Mouse (Mus musculus) limb, embryonic 11.5 days (tissue): ENCODE results near the gene Nkapl. TPM values are rescaled to one million over a fixed set of nuclear protein-coding genes. Genes with fewer than 3 reads are reported as not detected.
A peak's percentile ranks its signal among the peaks of the same experiment; 100 is the strongest.
"Not testable (repeated sequence)": the region's sequence is repeated elsewhere in the genome, so short reads cannot be mapped to it uniquely, and the experiment has no call there.

Experiments used
- ATAC-seq: fragments of 200-750 bp; cut with Nextera tagmentation; 2 replicates; pipeline ENCODE4 v1.8.0; 2017; ENCODE audit warnings: low read depth; ENCODE audit not compliant: insufficient number of reproducible peaks, low FRiP score, low TSS enrichment
- DNase-seq: peaks from one replicate; pipeline ENCODE4 v3.0.0-alpha.2; 2015; ENCODE audit warnings: low spot score
- H3K27ac ChIP-seq: fragments of 300-500 bp; sonication (generic); replicated peaks from 2 replicates; pipeline ENCODE4 v1.5.1; 2014; ENCODE audit warnings: low read depth, mild to moderate bottlenecking, low read length
- H3K27me3 ChIP-seq: fragments of 300-500 bp; sonication (generic); 2 replicates; pipeline ENCODE4 v1.6.1; 2014; ENCODE audit warnings: mild to moderate bottlenecking, low read length, mixed read lengths; ENCODE audit not compliant: control insufficient read depth, insufficient read depth
- H3K36me3 ChIP-seq: fragments of 300-500 bp; sonication (generic); 2 replicates; pipeline ENCODE4 v1.6.1; 2014; ENCODE audit warnings: mild to moderate bottlenecking, low read length, moderate library complexity, mixed read lengths; ENCODE audit not compliant: control insufficient read depth, insufficient read depth
- H3K4me1 ChIP-seq: fragments of 300-500 bp; sonication (generic); 2 replicates; pipeline ENCODE4 v1.6.1; 2014; ENCODE audit warnings: low read length, mixed read lengths; ENCODE audit not compliant: control insufficient read depth, insufficient read depth
- H3K4me2 ChIP-seq: fragments of 300-500 bp; sonication (generic); 2 replicates; pipeline ENCODE4 v1.6.1; 2014; ENCODE audit warnings: low read depth, mild to moderate bottlenecking, moderate library complexity; ENCODE audit not compliant: severe bottlenecking
- H3K4me3 ChIP-seq: fragments of 300-500 bp; sonication (generic); 2 replicates; pipeline ENCODE4 v1.5.1; 2014; ENCODE audit warnings: low read depth, low read length
- H3K9ac ChIP-seq: fragments of 300-500 bp; sonication (generic); 2 replicates; pipeline ENCODE4 v1.6.1; 2014; ENCODE audit warnings: mild to moderate bottlenecking, low read length
- H3K9me3 ChIP-seq: fragments of 300-500 bp; sonication (generic); 2 replicates; pipeline ENCODE4 v1.6.1; 2016; ENCODE audit warnings: low read length; ENCODE audit not compliant: control insufficient read depth
- WGBS: fragments of 180-500 bp; shearing (Covaris S2); extraction: QIAGEN DNeasy Blood & Tissue Kit; methylation state at CpG from one replicate; pipeline ENCODE4 v1.1.7; 2014; 5-methylcytosine and 5-hydroxymethylcytosine counted together
- polyA plus RNA-seq: library from polyadenylated mRNA; unstranded; fragments of >200 nt; fragmentation: Nextera tagmentation; extraction: Ambion mirVana; gene quantifications from 2 replicates; pipeline ENCODE4 v1.2.1, GENCODE M21; 2014

The Nkapl gene
- 2.5 and 2.8 TPM in 2 replicates for polyA plus RNA-seq

- ATAC-seq (peak; percentile 97), DNase-seq (peak; percentile 87)
- H3K27ac ChIP-seq, result no peak within 1 kb of the TSS
- H3K4me3 ChIP-seq, result peak within 1 kb of the TSS; percentile 54
- H3K9ac ChIP-seq, result peak within 1 kb of the TSS; percentile 74
- H3K4me1 ChIP-seq, result no peaks in the 10 kb centered on the region
- no peaks in the 10 kb centered on the region for H3K36me3 ChIP-seq
- no peaks in the 10 kb centered on the region for H3K27me3 ChIP-seq
- H3K9me3 ChIP-seq, result no peaks in the 10 kb centered on the region
- H3K4me2 ChIP-seq, result peak within 1 kb of the TSS; percentile 88
- 1% methylated on average over 54 of the region's 54 CpGs for WGBS
Observed at GRCm38 (mm10) chr13:21468061-21469019, at the start of gene Nkapl. Gene Nkapl, minus strand, starts transcription at chr13:21468509.

DNA sequence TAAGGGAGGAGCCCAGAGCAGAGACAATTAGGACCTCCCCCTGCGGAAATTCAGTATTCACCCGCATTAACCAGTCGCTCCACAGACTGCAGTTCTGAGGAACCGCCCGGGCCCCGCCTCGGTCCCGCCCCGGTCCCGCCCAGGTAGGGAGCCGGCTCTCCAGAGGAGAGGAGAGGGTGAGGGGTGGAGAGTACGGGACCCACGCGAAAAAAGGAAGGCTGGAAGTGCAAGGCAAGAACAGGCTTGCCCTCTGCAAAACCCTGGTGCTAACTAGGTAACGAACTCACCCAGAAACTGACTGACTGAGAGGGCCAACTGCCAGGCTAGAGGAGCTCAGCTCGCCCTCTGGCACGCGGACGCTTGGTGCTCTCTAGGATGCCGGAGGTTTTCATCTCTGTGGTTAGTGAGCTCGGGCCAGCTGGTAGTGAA lies 37.9 kb upstream of the Nkapl start:
- peak overlapping the region; percentile 69 for H3K9ac ChIP-seq
- no peaks in the 10 kb centered on the region for H3K4me1 ChIP-seq
- peak overlapping the region; percentile 51 for H3K4me2 ChIP-seq
- H3K36me3 ChIP-seq, result no peaks in the 10 kb centered on the region
- H3K27ac ChIP-seq, result peak overlapping the region; percentile 65; the same call in 1 of the 2 replicates
- H3K27me3 ChIP-seq, result no peaks in the 10 kb centered on the region
- no peaks in the 10 kb centered on the region for H3K9me3 ChIP-seq
- peak; percentile 90 for DNase-seq
- peak; percentile 98 for ATAC-seq
- whole genome bisulfite sequencing, result 0% methylated on average over 21 of the region's 21 CpGs
- peak overlapping the region; percentile 62 for H3K4me3 ChIP-seq

DNA sequence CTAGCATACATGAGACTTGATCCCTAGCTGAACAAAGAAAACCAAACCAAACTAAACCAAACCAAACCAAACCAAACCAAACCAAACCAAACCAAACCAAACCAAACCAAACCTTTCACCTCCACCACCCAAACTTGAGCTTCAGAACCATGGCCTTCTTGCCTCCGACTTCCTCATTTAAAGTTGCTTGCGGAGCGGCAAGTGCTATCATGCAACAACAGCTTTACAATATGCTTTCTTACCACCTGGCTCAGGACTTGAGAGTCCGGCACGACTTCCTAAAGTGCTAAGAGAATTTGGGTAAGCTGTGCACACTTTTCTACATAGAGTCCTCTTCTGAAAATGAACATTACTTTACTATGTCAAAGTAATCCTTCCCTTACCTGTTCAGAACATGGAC lies 34.0 kb upstream of the Nkapl start:
- 87% methylated on average over 5 of the region's 5 CpGs for WGBS
- Histone ChIP-seq H3K36me3 (no peaks in the 10 kb centered on the region), H3K27ac (no peak overlapping the region), H3K4me2 (no peak overlapping the region), H3K27me3 (no peaks in the 10 kb centered on the region), H3K9ac (no peak overlapping the region), H3K4me1 (no peaks in the 10 kb centered on the region), H3K4me3 (no peak overlapping the region), H3K9me3 (no peaks in the 10 kb centered on the region)
- DNase-seq (no peak), ATAC-seq (no peak)

GRCm38 (mm10) chr13:21501182-21501581 lies 32.9 kb upstream of the Nkapl start, which contains the start of gene Gm11273:
Gene Gm11273, minus strand, starts transcription at chr13:21501418.
- not testable (repeated sequence) for H3K4me3 ChIP-seq, DNase-seq, H3K9me3 ChIP-seq, H3K9ac ChIP-seq, ATAC-seq, H3K27ac ChIP-seq, H3K4me1 ChIP-seq, H3K36me3 ChIP-seq, H3K4me2 ChIP-seq, H3K27me3 ChIP-seq
- WGBS, result 94% methylated on average over 17 of the region's 17 CpGs

- no peak for ATAC-seq
- H3K4me1 ChIP-seq, result no peaks in the 10 kb centered on the region
- H3K9ac ChIP-seq, result no peak within 1 kb of the TSS
- H3K4me3 ChIP-seq, result no peak within 1 kb of the TSS
- H3K27me3 ChIP-seq, result no peaks in the 10 kb centered on the region
- DNase-seq, result no peak
- 94% methylated on average over 21 of the region's 21 CpGs for WGBS
- H3K9me3 ChIP-seq, result no peaks in the 10 kb centered on the region
- H3K27ac ChIP-seq, result no peak within 1 kb of the TSS
- no peaks in the 10 kb centered on the region for H3K36me3 ChIP-seq
- no peak within 1 kb of the TSS for H3K4me2 ChIP-seq
Observed at GRCm38 (mm10) chr13:21495080-21495479, 26.8 kb upstream of the Nkapl start, which contains the start of gene AK157302. Gene AK157302, plus strand, starts transcription at chr13:21495223.

- DNase-seq (no peak), ATAC-seq (no peak)
- H3K9ac ChIP-seq, result no peak overlapping the region
- H3K27me3 ChIP-seq, result no peaks in the 10 kb centered on the region
- H3K36me3 ChIP-seq, result no peaks in the 10 kb centered on the region
- H3K4me3 ChIP-seq, result no peak overlapping the region
- 93% methylated on average over 5 of the region's 5 CpGs for WGBS
- no peaks in the 10 kb centered on the region for H3K9me3 ChIP-seq
- no peak overlapping the region for H3K4me2 ChIP-seq
- H3K27ac ChIP-seq, result no peak overlapping the region
- no peaks in the 10 kb centered on the region for H3K4me1 ChIP-seq
Observed at GRCm38 (mm10) chr13:21492847-21493246, 24.5 kb upstream of the Nkapl start.

DNA sequence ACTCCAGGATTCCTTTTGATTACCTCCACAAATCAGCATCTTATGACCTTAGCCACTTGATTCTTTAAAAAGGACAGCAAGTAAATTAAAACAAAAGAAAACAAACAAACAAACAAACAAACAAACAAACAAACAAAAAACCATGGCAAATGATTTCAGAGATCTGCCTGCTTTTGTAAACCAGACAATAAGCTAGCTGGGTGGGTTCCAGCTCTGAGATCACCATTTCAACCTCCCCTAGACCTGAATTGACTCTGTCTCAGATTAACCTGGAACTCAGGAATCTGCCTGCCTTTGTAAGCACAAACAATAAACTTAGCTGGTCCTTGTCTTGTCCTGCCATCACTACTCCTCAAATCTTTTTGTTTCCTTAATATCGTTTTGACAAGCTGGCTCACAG lies 18.6 kb upstream of the Nkapl start:
- H3K27me3 ChIP-seq, result no peaks in the 10 kb centered on the region
- H3K36me3 ChIP-seq, result no peaks in the 10 kb centered on the region
- no peak overlapping the region for H3K9ac ChIP-seq
- no peak overlapping the region for H3K4me3 ChIP-seq
- no peaks in the 10 kb centered on the region for H3K4me1 ChIP-seq
- ATAC-seq (no peak), DNase-seq (no peak)
- 91% methylated on average over 1 of the region's 1 CpGs for WGBS
- no peak overlapping the region for H3K4me2 ChIP-seq
- no peaks in the 10 kb centered on the region for H3K9me3 ChIP-seq
- H3K27ac ChIP-seq, result no peak overlapping the region

DNA sequence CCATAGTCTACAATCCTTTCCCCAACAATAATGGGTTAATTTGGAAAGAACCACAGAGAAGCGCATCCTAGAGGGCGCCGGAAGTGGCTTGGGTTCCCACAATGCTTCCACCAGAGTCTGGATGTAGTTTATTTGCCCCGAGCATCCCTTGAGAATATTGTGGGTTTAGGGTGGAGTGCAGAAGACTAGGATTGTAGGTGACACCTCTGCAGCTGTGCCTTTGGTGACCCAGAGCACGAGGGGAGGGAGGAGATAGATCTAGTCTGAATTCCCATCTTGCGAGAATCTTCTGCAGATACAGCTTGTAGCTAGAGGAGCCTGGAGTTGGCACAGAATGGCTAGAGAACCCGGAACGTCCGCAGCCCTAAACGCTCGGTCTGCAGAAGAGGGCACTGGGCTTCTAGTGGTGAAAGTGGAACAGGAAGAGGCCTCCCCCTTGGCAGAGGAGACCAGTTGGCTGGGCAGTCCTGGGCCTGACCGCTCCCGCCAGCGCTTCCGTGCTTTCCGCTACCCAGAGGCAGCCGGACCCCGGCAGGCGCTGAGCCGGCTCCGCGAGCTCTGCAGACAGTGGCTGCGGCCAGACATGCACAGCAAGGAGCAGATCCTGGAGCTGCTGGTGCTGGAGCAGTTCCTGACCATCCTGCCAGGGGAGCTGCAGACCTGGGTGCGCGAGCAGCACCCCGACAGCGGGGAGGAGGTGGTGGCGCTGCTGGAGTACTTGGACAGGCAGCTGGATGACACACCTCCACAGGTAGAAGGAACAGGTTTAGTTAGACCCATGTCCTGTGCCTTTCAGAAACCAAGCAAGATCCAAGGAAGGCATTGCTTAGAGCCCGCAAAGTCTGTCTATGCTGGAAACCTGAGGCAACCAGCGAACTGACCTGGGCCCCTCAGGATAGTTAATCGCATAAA lies 10.7 kb upstream of the Nkapl start, which contains the start of the genes Zkscan4 and Gm10065:
Gene Zkscan4 (plus strand): TSS at position 149 of the 912 bp plus-strand sequence.
Gene Gm10065 (minus strand): TSS at position 683 of the 912 bp plus-strand sequence.
- 3% methylated on average over 29 of the region's 31 CpGs for WGBS
- DNase-seq, result peak; percentile 72
- H3K9me3 ChIP-seq, H3K36me3 ChIP-seq, H3K27me3 ChIP-seq, H3K27ac ChIP-seq, H3K4me1 ChIP-seq: not testable (repeated sequence)
- peak within 1 kb of the TSS; percentile 74 for H3K4me2 ChIP-seq
- ATAC-seq, result peak; percentile 84
- H3K4me3 ChIP-seq, result peak within 1 kb of the TSS; percentile 46
- H3K9ac ChIP-seq, result peak within 1 kb of the TSS; percentile 60
